Mouse (Mus musculus) ZHBTc4 (cell line): ENCODE measurements around the gene Mllt6.
"Not testable (repeated sequence)": the region's sequence is repeated elsewhere in the genome, so short reads cannot be mapped to it uniquely, and the experiment has no call there.

ENCODE experiments used
- DNase-seq: peaks from one replicate; pipeline ENCODE4 v3.0.0-alpha.2; 2011; ENCODE audit warnings: low read depth, low spot score

Gene Mllt6

GRCm38 (mm10) chr11:97694921-97695711 lies 31.9 kb downstream of the Mllt6 start:
- no peak for DNase-seq

DNA sequence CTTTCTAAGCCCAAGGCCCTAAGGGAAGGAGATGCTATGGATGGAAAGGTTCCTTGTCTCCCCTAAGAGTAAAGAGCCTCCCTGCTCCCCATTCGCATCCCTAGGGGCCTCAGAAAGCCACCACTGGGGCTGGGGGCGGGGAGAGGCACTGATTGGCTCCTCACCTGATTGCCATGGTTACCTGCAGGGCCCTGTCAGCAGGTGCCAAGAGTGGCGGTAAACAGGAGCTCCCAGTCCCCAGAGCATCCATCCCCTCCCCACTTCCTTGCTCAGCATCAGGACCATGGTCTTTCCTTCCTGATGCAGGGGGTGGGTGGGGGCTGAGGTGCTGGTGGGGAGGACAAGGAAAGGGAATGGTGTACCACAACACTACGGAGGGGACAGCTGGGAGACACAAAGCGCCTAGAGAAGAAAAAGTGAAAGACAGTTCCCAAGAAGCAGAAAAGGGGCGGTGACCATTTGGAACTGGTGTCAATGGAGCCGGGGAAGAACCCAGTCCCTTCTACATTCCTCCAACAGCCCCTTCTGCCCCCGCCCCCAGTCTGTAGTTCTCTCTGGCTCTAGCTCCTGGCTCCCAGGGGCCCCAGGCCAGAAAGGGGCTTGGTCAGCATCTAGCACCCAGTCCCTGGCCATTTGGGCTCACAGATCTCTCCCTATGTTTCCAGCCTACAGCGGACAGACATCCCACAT lies 32.6 kb downstream of the Mllt6 start:
- DNase-seq = peak; percentile 72

DNA sequence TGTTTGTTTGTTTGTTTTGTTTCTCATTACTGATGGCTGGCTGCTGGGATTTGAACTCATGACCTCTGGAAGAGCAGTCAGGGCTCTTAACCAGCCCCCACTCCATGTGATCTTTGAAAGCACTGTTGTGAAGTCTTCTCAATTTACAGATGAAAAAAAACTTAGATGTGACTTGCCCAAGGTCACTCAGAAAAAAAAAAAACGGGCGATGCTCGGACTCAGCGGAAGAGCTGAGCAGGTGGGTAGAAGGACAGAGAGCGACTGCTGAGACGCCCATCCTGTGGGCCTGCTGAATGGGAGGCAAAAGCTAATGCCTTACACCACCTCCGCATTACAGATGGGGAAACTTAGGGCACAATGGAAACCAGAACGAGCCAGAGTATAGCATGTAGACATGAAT lies 33.5 kb downstream of the Mllt6 start:
- DNase-seq = peak; percentile 81

GRCm38 (mm10) chr11:97697199-97697890 lies 34.1 kb downstream of the Mllt6 start:
- DNase-seq = no peak

DNA sequence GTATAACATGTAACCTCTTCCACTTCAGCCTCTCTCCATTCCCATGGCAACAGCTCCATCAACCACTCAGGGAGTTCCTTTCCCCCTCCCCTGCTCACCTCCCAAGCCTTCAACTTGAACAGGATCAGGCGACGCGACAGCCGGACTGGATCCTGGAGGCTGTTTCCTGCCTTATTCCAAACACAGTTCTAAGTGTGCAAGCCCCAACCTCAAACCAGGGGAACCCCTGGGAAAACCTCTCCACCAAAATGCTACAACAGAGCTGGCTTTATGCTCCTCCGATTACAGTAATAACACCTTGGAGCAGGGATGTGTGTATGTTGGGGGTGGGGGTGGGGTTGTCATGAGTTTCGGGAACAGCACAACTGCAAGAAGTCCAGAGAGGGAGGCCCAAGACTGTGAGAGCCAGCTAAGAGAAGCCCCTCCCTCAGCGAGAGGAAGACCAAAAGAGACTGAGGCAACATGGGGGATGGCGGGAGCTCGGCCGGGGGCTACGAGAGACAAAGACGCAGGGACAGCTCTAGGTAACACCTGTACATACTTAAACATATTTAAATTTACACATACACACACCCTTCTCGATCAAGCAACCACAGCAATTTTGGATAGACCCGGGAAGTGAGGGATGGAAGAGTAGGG lies 34.8 kb downstream of the Mllt6 start:
- peak; percentile 75 for DNase-seq

GRCm38 (mm10) chr11:97698741-97699611 lies 35.8 kb downstream of the Mllt6 start:
- DNase-seq = peak; percentile 92

- DNase-seq = peak; percentile 96
Measured at GRCm38 (mm10) chr11:97699626-97700002, 36.4 kb downstream of the Mllt6 start.

DNA sequence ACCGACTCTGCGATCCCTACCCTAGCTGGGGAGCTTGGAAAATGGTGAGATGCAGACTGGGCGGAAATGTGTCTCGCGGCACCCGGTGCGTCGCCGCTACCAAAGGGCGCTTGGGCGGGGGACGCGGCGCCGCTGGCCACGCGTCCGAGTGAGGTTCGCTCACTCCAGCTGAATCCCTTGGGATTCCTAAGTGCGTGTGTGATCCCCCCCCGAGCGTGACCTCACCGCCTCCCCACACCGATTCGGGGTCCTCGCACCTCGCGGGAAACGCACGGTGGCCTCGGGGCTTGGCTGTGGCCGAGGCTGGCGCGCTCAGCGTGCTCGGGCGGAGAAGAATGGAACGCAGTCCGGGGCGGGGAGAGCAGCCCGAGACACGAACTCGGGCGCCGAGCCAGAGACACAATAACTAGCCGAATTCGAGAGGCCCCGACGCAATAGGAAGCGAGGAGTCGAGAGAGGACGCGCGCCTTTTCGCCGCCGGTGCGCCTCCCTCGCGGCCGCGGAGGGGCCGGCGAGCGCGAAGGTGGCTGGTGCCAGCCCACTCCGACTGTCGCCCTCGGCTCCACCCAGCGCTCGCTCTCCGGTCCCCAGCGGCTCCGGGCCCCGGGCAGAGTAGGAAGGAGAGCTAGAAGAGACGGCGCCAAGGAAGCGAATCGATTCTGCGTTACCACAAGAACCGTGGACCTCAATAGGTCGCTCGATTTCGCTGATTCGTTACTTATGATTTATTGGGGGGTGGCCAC lies 37.0 kb downstream of the Mllt6 start, which contains the start of gene Pcgf2:
Pcgf2 (minus strand) TSS at position 495 of the 743 bp plus-strand sequence.
- DNase-seq = peak; percentile 69

DNA sequence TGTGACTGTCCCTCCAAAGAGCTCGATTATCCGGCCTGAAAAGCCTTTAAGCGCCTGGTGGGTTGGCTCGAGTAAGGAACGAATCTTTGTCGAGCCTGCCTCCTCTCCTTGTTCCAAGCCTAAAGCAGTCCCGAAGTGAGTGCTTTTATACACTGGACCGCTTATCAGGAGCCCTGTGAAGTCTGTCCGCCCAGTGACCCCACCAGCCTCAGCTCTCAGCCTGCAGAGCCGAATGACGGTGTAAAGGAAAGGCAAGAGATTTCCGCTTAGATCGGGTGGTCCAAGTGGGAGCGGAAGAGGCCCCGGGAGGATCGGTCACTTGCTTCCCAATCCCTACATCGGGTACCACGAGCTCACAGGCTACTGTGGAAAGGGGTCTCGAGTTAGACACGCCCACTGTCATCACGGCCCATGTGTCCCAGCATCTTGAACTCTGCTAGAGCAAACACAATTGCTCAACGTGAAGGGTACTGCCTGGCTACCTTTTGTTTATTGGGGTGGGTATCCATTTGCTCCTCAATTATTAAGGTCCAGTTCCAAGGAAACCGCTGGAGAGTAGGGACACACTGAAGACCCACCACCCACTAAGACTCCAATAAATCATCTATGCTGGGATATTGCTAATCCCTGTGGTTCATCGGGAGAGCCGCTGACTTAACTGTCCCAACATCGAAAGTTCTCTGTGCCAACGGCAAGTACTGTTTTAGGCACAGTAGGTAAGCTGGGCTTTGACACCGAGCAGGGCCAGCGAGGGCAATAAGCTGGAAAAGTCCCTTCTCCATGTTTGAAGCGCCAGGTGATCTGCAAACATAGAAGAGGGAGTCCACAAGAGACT lies 37.7 kb downstream of the Mllt6 start:
- DNase-seq = no peak

DNA sequence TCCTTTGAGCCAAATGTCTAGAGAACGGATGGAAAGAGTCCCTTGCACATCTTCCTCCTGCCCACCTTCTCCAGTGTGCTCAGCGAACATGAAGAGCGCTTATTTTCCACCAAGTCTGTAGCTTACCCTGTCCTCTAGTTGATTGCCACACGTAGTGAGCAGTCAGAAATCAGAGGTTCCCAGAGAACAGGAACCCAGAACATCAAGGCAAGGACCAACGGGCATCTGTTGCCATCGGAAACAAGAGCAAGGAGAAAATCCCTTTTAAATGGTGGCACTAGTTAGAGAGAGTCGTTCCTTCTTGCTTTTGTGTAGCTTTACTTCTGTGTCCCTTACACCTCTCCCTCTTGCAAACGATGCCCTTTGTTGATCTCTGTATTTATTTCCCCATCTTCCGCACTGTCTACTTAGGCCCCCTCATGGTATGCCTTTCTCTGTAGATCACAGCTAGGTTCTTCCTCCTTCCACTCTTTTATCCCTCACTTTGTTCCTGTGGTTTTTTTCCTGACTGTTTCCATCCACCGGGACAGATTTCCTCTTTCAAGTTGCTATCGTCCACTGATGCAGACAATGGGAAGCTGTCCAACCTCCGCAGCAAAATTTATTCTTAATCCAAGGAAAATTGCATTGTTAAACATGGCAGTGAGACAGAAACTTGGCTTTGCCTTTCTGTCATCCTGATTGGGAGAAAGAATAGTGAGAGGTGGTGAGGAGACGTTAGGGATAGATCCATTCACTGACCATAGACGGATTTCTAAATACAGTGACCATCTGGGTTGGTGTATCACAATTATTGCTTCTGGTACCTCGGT lies 38.6 kb downstream of the Mllt6 start:
- DNase-seq = no peak

GRCm38 (mm10) chr11:97702393-97702745 lies 39.2 kb downstream of the Mllt6 start:
- DNase-seq = peak; percentile 77

- DNase-seq = peak; percentile 100
Measured at GRCm38 (mm10) chr11:97703039-97703826, 40.0 kb downstream of the Mllt6 start, which contains the start of gene Psmb3. Gene Psmb3, plus strand, starts transcription at chr11:97703399.

GRCm38 (mm10) chr11:97710067-97710466 lies 46.9 kb downstream of the Mllt6 start:
- not testable (repeated sequence) for DNase-seq

- DNase-seq = peak; percentile 65
Measured at GRCm38 (mm10) chr11:97711200-97711900, 48.1 kb downstream of the Mllt6 start.

GRCm38 (mm10) chr11:97712286-97712685 lies 49.1 kb downstream of the Mllt6 start:
- DNase-seq = no peak

DNA sequence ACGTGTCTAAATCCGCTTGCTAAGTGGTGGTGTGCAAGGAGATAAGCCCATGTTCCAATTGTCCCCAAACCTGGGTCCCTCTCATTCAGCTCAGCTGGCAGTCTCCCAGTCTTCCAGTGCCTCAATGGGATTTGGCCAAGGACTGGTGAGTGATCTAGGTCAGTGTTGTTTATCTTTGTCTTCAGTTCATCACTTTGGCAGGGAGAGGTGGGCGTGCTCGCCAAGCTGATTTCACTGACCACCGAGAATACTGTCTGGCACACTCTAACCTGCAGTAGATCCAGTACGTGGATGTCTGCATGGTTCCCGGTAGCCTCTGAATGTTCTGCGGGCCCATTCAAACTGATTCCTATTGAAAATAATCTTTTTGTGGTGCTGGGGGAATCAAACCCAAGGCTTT lies 50.7 kb downstream of the Mllt6 start:
- DNase-seq = no peak

- DNase-seq = peak; percentile 51
Measured at GRCm38 (mm10) chr11:97714356-97714755, 51.1 kb downstream of the Mllt6 start.
